Mouse (Mus musculus): ENCODE data around the gene Rps6kl1. TPM values are rescaled to one million over a fixed set of nuclear protein-coding genes. Genes with fewer than 3 reads are reported as not detected.
"Not testable (repeated sequence)": the region's sequence is repeated elsewhere in the genome, so short reads cannot be mapped to it uniquely, and the experiment has no call there.

The Rps6kl1 gene
- polyA plus RNA-seq, 1 experiment from 2014 or later = 0.94 TPM

DNA sequence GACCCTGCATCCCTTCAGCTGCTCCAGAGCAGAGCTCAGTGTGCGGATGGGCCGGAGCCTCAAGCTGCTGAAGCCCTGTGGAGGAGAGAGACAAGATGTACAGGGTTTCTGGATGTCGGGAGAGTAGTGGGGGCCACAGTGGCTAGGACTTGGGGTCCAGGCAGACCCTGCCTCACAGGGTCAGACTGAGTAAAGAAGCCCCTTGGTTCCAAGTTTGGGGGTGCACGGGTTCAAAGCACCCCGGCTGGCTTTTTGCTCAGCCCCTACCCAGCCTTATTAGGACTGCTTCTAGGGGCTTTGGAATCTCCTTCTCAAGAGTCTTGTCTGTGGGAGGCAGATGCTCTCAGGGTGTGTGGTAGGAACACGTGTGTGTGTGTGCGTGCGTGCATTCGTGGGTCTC is 4.2 kb downstream of the Rps6kl1 start:
- no peaks in the 10 kb centered on the region for H3K36me3 ChIP-seq (ENCODE audit: control insufficient read depth, insufficient read depth, low read length)
- H3K4me2 ChIP-seq (ENCODE audit: low read depth, low read length) = no peak overlapping the region
- peaks cover 25% of the 10 kb centered on the region for H3K4me1 ChIP-seq (replicated peaks; ENCODE audit: control insufficient read depth, insufficient read depth, low read length)
- no peaks in the 10 kb centered on the region for H3K9me3 ChIP-seq (ENCODE audit: control insufficient read depth, low read length)
- H3K27me3 ChIP-seq (ENCODE audit: control insufficient read depth, insufficient read depth, low read depth, low read length) = peaks cover 5% of the 10 kb centered on the region; the same call in 1 of the 2 replicates
- H3K4me3 ChIP-seq (ENCODE audit: low read length) = no peak overlapping the region
- H3K27ac ChIP-seq (ENCODE audit: low read length) = no peak overlapping the region
- no peak for ATAC-seq (ENCODE audit: low read depth)
- no peak overlapping the region for H3K9ac ChIP-seq (ENCODE audit: low read length)
- 76% methylated on average over 9 of the region's 9 CpGs for WGBS

DNA sequence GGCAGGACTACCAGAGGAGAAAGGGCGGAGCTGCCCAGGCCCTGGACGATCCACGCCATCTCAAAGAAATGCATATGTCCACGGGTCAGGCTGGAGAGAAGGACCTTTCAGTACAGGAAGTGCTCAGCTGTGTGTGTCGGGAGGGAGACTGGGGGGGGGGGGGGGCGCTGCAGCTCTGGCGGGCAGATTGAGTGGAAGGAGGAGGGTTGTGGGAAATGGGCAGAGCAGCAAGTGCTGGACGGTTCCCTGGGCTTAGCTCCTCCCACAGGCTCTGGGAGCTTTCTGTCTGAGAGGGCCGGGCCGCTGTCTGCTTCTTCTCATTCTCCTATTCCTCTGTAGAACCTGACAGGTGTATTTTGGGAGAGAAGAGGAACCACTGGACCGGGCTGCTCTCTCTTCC is 4.7 kb downstream of the Rps6kl1 start:
- 28% methylated on average over 9 of the region's 11 CpGs for WGBS
- H3K4me1 ChIP-seq (replicated peaks; ENCODE audit: control insufficient read depth, insufficient read depth, low read length) = peaks cover 24% of the 10 kb centered on the region
- no peaks in the 10 kb centered on the region for H3K36me3 ChIP-seq (ENCODE audit: control insufficient read depth, insufficient read depth, low read length)
- H3K4me3 ChIP-seq (ENCODE audit: low read length) = no peak overlapping the region
- peak; percentile 55 for ATAC-seq (ENCODE audit: low read depth)
- no peak overlapping the region for H3K9ac ChIP-seq (ENCODE audit: low read length)
- H3K27me3 ChIP-seq (ENCODE audit: control insufficient read depth, insufficient read depth, low read depth, low read length) = peaks cover 4% of the 10 kb centered on the region; the same call in 1 of the 2 replicates
- H3K4me2 ChIP-seq (ENCODE audit: low read depth, low read length) = no peak overlapping the region
- peak overlapping the region; percentile 47 for H3K27ac ChIP-seq (ENCODE audit: low read length)
- no peaks in the 10 kb centered on the region for H3K9me3 ChIP-seq (ENCODE audit: control insufficient read depth, low read length)

DNA sequence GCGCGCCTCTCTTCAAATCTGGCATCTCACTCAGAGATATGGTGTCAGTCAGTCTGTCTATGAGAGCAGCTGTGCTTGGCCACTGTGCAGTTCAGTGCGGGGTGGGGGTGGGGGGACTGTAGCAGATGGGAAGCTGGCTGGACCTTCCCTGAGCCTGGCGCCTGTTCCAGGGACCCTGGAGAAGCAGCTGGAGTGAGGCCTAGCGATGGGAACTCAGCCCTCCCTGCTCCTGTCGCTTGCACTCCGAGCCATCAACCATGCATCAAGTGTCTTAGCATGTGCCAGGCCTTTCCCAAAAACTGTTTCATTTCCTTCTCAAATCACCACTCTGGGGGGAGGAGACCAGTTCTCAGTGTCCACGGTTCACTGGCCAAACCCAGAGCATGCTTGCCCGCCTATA is 5.4 kb downstream of the Rps6kl1 start:
- no peak overlapping the region for H3K4me2 ChIP-seq (ENCODE audit: low read depth, low read length)
- H3K9me3 ChIP-seq (ENCODE audit: control insufficient read depth, low read length) = no peaks in the 10 kb centered on the region
- WGBS = 47% methylated on average over 9 of the region's 9 CpGs
- H3K4me3 ChIP-seq (ENCODE audit: low read length) = no peak overlapping the region
- peaks cover 2% of the 10 kb centered on the region for H3K27me3 ChIP-seq (ENCODE audit: control insufficient read depth, insufficient read depth, low read depth, low read length)
- no peak overlapping the region for H3K9ac ChIP-seq (ENCODE audit: low read length)
- peaks cover 17% of the 10 kb centered on the region for H3K4me1 ChIP-seq (replicated peaks; ENCODE audit: control insufficient read depth, insufficient read depth, low read length)
- peak; percentile 76 for ATAC-seq (ENCODE audit: low read depth)
- H3K36me3 ChIP-seq (ENCODE audit: control insufficient read depth, insufficient read depth, low read length) = no peaks in the 10 kb centered on the region
- peak overlapping the region; percentile 47 for H3K27ac ChIP-seq (ENCODE audit: low read length)

DNA sequence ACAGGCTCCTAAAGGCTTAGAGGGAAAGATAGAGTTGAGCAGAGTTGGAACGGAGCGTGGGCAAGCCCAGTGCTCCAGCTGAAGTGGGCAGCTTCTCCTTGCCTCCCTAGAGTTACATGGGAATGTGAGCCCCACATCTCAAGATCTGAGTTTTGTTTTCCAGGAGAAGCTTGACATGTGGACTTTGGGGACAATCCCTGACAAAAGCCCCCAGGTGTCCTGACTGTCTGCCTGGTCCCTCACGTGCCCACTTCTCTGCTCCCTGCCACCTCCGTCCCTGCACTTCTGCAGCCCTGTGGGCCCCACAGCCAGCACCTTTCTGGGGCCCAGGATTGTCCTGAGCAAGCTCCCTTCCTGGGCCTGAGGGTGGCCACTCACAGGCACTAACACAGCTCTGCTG is 6.2 kb downstream of the Rps6kl1 start:
- H3K4me1 ChIP-seq (replicated peaks; ENCODE audit: control insufficient read depth, insufficient read depth, low read length) = peaks cover 12% of the 10 kb centered on the region
- no peak overlapping the region for H3K27ac ChIP-seq (ENCODE audit: low read length)
- no peaks in the 10 kb centered on the region for H3K9me3 ChIP-seq (ENCODE audit: control insufficient read depth, low read length)
- no peak for ATAC-seq (ENCODE audit: low read depth)
- H3K4me3 ChIP-seq (ENCODE audit: low read length) = no peak overlapping the region
- WGBS = 91% methylated on average over 4 of the region's 4 CpGs
- no peak overlapping the region for H3K4me2 ChIP-seq (ENCODE audit: low read depth, low read length)
- H3K27me3 ChIP-seq (ENCODE audit: control insufficient read depth, insufficient read depth, low read depth, low read length) = peaks cover 2% of the 10 kb centered on the region
- no peak overlapping the region for H3K9ac ChIP-seq (ENCODE audit: low read length)
- H3K36me3 ChIP-seq (ENCODE audit: control insufficient read depth, insufficient read depth, low read length) = no peaks in the 10 kb centered on the region

DNA sequence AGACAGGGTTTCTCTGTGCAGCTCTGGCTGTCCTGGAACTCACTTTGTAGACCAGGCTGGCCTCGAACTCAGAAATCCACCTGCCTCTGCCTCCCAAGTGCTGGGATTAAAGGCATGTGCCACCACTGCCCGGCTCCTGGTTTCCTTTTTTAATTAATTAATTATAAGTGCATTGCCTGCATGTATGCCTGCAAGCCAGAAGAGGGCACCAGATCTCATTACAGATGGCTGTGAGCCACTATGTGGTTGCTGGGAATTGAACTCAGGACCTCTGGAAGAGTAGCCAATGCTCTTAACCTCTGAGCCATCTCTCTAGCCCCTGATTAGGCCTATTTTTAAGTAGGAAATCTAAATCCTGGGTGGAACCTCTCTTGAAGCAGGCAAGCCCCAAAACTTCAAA is 6.8 kb downstream of the Rps6kl1 start:
- H3K4me2 ChIP-seq (ENCODE audit: low read depth, low read length); H3K27ac ChIP-seq (ENCODE audit: low read length); H3K27me3 ChIP-seq (ENCODE audit: control insufficient read depth, insufficient read depth, low read depth, low read length); H3K9ac ChIP-seq (ENCODE audit: low read length); ATAC-seq (ENCODE audit: low read depth); H3K4me3 ChIP-seq (ENCODE audit: low read length); H3K36me3 ChIP-seq (ENCODE audit: control insufficient read depth, insufficient read depth, low read length); H3K9me3 ChIP-seq (ENCODE audit: control insufficient read depth, low read length): not testable (repeated sequence)
- WGBS = 57% methylated on average over 2 of the region's 2 CpGs
- H3K4me1 ChIP-seq (replicated peaks; ENCODE audit: control insufficient read depth, insufficient read depth, low read length) = peaks cover 12% of the 10 kb centered on the region

DNA sequence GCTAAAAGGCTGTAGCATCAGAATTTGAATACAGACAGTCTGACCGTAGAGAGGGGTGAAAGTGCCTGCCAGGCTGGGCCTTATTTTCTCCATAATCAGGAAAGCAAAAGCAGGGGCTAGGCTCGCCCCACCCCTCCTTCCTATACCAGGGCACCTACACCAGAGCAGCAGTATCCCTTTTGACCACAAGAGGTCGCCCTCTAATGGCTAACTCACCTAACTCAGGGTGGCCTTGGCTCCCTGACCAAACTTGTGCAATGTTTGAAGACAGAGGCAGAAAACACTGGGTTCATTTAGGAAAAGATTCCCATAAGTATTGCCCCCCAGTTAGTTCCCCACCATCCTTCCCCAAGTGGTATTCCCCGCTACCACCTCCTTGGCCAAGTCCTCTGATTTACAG is 8.3 kb downstream of the Rps6kl1 start:
- H3K4me2 ChIP-seq (ENCODE audit: low read depth, low read length) = no peak overlapping the region
- no peaks in the 10 kb centered on the region for H3K36me3 ChIP-seq (ENCODE audit: control insufficient read depth, insufficient read depth, low read length)
- ATAC-seq (ENCODE audit: low read depth) = peak; percentile 73
- peaks cover 12% of the 10 kb centered on the region for H3K4me1 ChIP-seq (replicated peaks; ENCODE audit: control insufficient read depth, insufficient read depth, low read length)
- WGBS = 19% methylated on average over 4 of the region's 4 CpGs
- H3K4me3 ChIP-seq (ENCODE audit: low read length) = no peak overlapping the region
- H3K27me3 ChIP-seq (ENCODE audit: control insufficient read depth, insufficient read depth, low read depth, low read length) = peaks cover 2% of the 10 kb centered on the region
- no peaks in the 10 kb centered on the region for H3K9me3 ChIP-seq (ENCODE audit: control insufficient read depth, low read length)
- no peak overlapping the region for H3K9ac ChIP-seq (ENCODE audit: low read length)
- H3K27ac ChIP-seq (ENCODE audit: low read length) = no peak overlapping the region

DNA sequence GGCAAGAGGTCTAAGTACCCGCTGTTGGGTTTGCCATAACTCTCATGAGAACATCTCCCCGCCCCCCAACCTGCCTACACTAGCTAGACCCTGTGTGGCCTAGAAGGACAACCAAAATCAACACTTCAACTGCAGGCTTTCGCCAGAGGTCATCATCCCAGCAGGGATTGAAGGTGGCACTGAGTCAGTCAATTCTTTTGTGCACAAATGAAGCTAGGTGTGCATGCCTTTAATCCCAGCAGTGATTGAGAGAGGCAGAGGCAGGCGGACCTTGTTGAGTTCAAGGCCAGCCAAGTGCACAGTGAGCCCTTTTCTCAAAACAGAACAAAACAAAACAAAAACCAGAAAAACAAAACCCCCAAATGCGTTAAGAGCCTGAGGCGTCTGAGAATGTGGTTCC is 10.0 kb downstream of the Rps6kl1 start:
- Histone ChIP-seq H3K9me3 (ENCODE audit: control insufficient read depth, low read length) (no peaks in the 10 kb centered on the region), H3K4me3 (ENCODE audit: low read length) (no peak overlapping the region), H3K4me2 (ENCODE audit: low read depth, low read length) (no peak overlapping the region), H3K27me3 (ENCODE audit: control insufficient read depth, insufficient read depth, low read depth, low read length) (peaks cover 2% of the 10 kb centered on the region), H3K4me1 (replicated peaks; ENCODE audit: control insufficient read depth, insufficient read depth, low read length) (peaks cover 7% of the 10 kb centered on the region), H3K36me3 (ENCODE audit: control insufficient read depth, insufficient read depth, low read length) (no peaks in the 10 kb centered on the region), H3K9ac (ENCODE audit: low read length) (no peak overlapping the region; the same call in 1 of the 2 replicates), H3K27ac (ENCODE audit: low read length) (no peak overlapping the region)
- 79% methylated on average over 6 of the region's 6 CpGs for WGBS
- no peak for ATAC-seq (ENCODE audit: low read depth)

DNA sequence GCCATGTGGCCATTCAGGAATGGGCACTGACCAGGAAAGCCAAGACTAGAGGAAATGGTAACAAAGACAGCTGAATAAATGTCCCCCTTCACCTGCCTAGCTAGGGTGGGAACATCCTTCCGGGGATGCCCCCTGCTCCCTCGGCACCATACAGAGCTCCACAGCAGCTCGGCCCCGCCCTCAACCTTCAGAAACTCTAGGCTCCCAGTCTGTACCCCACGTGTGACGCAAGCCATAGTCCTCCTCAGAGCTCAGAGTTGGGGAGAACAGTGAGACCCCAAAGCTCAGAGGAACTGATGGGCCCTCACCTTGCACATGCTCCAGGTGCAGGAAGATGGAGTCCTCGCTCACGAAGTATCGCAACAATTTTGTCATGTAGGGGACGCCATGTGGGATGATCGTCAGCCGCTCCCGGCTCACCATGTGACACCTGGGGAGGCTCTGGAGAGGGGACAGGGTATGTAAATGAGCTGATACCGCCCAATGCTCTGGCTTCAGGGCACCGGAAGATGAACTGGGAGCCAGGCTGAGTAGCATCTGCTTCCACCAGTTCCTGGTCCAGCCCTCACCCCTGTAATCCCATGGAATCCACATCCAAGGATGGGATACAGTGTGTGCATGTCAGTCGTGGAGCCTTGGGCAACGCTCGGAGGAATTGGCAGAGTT is 10.9 kb downstream of the Rps6kl1 start:
- Histone ChIP-seq H3K27ac (ENCODE audit: low read length) (no peak overlapping the region), H3K4me1 (replicated peaks; ENCODE audit: control insufficient read depth, insufficient read depth, low read length) (peaks cover 11% of the 10 kb centered on the region), H3K9me3 (ENCODE audit: control insufficient read depth, low read length) (no peaks in the 10 kb centered on the region), H3K9ac (ENCODE audit: low read length) (no peak overlapping the region), H3K4me3 (ENCODE audit: low read length) (no peak overlapping the region), H3K36me3 (ENCODE audit: control insufficient read depth, insufficient read depth, low read length) (no peaks in the 10 kb centered on the region), H3K4me2 (ENCODE audit: low read depth, low read length) (no peak overlapping the region), H3K27me3 (ENCODE audit: control insufficient read depth, insufficient read depth, low read depth, low read length) (peaks cover 2% of the 10 kb centered on the region)
- WGBS = 41% methylated on average over 18 of the region's 18 CpGs
- ATAC-seq (ENCODE audit: low read depth) = no peak

DNA sequence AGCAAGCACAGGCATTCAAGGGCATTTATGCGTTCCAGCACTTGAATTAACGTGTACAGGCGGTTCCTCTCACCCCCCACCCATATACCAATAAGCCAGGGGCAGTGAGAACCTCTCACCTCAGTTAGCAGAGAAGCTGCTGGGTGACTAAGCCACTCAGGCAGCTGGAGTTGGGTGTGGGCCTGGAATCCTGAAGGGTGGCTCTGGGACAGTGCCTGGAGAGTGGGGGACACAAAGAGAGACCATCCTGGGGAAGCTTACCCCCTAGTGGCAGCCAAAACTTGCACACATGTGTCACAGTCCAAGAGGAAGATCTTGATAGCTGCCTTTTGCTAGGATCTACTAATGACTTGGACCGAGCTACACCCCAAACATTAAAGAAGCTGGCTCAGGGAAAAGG is 14.4 kb downstream of the Rps6kl1 start:
- Histone ChIP-seq H3K27me3 (ENCODE audit: control insufficient read depth, insufficient read depth, low read depth, low read length) (peaks cover 2% of the 10 kb centered on the region), H3K27ac (ENCODE audit: low read length) (peak overlapping the region; percentile 67), H3K4me1 (replicated peaks; ENCODE audit: control insufficient read depth, insufficient read depth, low read length) (peaks cover 19% of the 10 kb centered on the region), H3K4me2 (ENCODE audit: low read depth, low read length) (no peak overlapping the region), H3K36me3 (ENCODE audit: control insufficient read depth, insufficient read depth, low read length) (peaks cover 23% of the 10 kb centered on the region), H3K9me3 (ENCODE audit: control insufficient read depth, low read length) (no peaks in the 10 kb centered on the region), H3K9ac (ENCODE audit: low read length) (no peak overlapping the region), H3K4me3 (ENCODE audit: low read length) (no peak overlapping the region)
- ATAC-seq (ENCODE audit: low read depth) = peak; percentile 44
- WGBS = 48% methylated on average over 4 of the region's 4 CpGs
